Mouse (Mus musculus): Measurements from ENCODE around the gene Slc8a3. TPM values are rescaled to one million over a fixed set of nuclear protein-coding genes. Genes with fewer than 3 reads are reported as not detected.

The Slc8a3 gene
- total RNA-seq, 2 experiments from 2014 or later, result 50.0 to 52.4 TPM

DNA sequence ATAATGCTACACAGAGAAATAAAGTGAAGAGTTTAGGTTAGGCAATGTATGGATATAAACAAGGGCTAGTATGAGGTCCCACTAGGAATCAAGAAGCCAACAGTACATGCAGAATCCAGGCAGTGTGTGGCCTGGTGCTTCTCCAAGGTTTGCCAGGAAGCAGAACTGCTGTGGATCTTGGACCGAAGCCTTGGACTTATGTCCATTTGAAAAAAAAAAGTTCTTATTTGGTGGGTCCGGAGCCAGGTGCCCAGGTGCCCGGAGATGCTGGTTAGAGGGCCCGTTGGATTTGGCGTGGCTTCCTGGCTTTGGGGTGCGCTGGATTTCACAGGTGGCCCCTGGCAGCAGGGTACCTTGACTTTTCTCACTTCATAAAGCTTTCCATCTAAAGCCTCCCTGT lies 185.0 kb downstream of the Slc8a3 start:
- DNase-seq (ENCODE audit: low spot score in 2 of 2), result no peak

Small RNA genes within 50 kb of the gene (microRNA-seq; reads per million reads assigned to microRNA genes)
- gene Mir3067, result not detected

Other genes with a start within 250 kb of the Slc8a3 start
- gene Gm4787, start 46.3 kb upstream of the Slc8a3 start, total RNA-seq (2021), result 1 to 10 TPM; 1.2 to 1.8 TPM
- gene Adam4, start 88.8 kb upstream of the Slc8a3 start, total RNA-seq (2021), result 1 to 10 TPM; 1.6 to 2.0 TPM
- 10 to 100 TPM; 74.7 to 83.9 TPM for gene Cox16, start 151.9 kb upstream of the Slc8a3 start, total RNA-seq (2021)
- gene Gm20498, start 199.7 kb upstream of the Slc8a3 start, total RNA-seq (2021), result 10 to 100 TPM; 23.2 to 28.2 TPM
- gene Synj2bp, start 199.7 kb upstream of the Slc8a3 start, total RNA-seq (2021), result 10 to 100 TPM; 21.6 to 26.7 TPM
- gene Adam21, start 235.3 kb upstream of the Slc8a3 start, total RNA-seq (2021), result under 1 TPM in 1 of 2 experiments, not detected in 1; 0.16 TPM